Mouse (Mus musculus) ovary, adult 2 months (tissue): Measurements from ENCODE around the gene Mrpl36. TPM values are rescaled to one million over a fixed set of nuclear protein-coding genes. Genes with fewer than 3 reads are reported as not detected.

Source experiments
- polyA plus RNA-seq: library from polyadenylated mRNA; depleted of rRNA; stranded (reverse); fragments of >200 nt; gene quantifications from 2 replicates; pipeline ENCODE4 v1.2.3, GENCODE M21; 2012; rRNA removed

Gene Mrpl36
- 127 and 128 TPM in 2 replicates for polyA plus RNA-seq

DNA sequence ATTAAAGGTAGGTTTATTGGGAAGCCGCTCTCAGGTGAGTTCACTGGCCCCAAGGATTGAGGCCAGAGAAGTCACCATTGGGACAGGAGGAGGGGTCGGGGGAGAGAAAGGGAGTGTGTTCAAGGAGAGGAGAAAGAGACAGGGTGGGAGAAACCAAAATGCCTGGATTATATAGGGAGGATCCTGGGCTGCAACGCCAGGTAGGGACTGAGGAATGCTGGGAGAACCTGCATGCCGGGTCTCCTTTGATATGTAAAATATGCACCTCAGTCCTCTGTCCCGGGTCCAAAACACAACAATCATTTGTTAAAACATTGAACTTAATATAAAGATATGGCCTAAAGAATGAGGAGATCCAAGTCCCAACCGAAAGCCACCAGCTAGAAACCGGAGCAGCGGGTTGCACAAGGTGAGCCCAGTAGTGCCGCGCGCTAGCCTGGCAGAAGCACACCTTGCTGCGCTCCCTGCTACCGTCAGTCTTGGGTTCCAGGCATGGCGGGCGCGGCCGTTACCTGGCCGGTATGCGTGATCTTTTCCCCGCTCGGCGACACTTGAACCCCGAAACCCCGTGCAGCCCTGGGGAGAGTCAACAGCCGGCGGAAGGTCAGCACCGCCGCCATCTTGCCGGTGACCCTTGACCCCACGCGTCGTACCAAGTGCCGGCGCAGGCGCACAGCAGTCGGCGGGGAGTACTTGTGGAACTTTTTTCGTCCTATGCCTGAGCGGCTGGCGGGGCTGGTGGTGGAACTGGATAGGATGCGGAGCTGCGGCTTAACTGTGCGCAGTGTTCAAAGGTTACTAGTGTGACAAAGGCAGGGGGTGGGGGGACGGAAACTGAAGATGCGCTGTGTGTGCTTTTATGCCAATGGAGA, at the start of gene Mrpl36, which contains the start of gene Ndufs6:
Gene Mrpl36, plus strand, starts transcription at position 687 of the 872 bp plus-strand sequence.
Gene Ndufs6, minus strand, starts transcription at position 716 of the 872 bp plus-strand sequence.

Other genes with a start within 250 kb of the Mrpl36 start
- not detected in 2 replicates for gene Irx4, start 68.0 kb upstream of the Mrpl36 start, polyA plus RNA-seq
- 22.8 and 41.7 TPM in 2 replicates for gene Ndufs6, start within 50 bp of the Mrpl36 start, polyA plus RNA-seq
- gene Lpcat1, start 138.7 kb downstream of the Mrpl36 start, polyA plus RNA-seq, result 39.5 and 44.4 TPM in 2 replicates
- 0.03 and 0.08 TPM in 2 replicates for gene Slc6a3, start 208.2 kb downstream of the Mrpl36 start, polyA plus RNA-seq